Mouse (Mus musculus): Measurements from ENCODE around the gene Zkscan16.

GRCm38 (mm10) chr4:58943420-58944205, at the start of gene Zkscan16:
- TF ChIP-seq CTCF (IDR thresholded peaks at IDR 0.05 in 2 of 3, conservative IDR thresholded peaks at IDR 0.05 in 1 of 3; ENCODE audit: control insufficient read depth in 1 of 3, insufficient read depth in 1 of 3, low read depth in 2 of 3, low read length in 3 of 3, poor library complexity in 1 of 3, severe bottlenecking in 1 of 3): no peak
- TF ChIP-seq ZC3H11A (IDR thresholded peaks at IDR 0.05; ENCODE audit: low read depth, low read length): no peak
- TF ChIP-seq RAD21 (IDR thresholded peaks at IDR 0.05; ENCODE audit: low read depth, low read length): no peak
- TF ChIP-seq POLR2A (IDR thresholded peaks at IDR 0.05; ENCODE audit: control insufficient read depth in 1 of 2, insufficient read depth in 1 of 2, low read depth in 1 of 2, low read length in 2 of 2, poor library complexity in 1 of 2): no peak
- no peak for TF ChIP-seq TAL1 (IDR thresholded peaks at IDR 0.05; ENCODE audit: low read length)
- no peak for TF ChIP-seq POLR2AphosphoS2 (IDR thresholded peaks at IDR 0.05; ENCODE audit: low read length)
- TF ChIP-seq GATA1 (IDR thresholded peaks at IDR 0.05; ENCODE audit: low read depth, low read length): no peak

All from MEL (cell line).